Mouse (Mus musculus): Measurements from ENCODE around the gene Stmnd1.

DNA sequence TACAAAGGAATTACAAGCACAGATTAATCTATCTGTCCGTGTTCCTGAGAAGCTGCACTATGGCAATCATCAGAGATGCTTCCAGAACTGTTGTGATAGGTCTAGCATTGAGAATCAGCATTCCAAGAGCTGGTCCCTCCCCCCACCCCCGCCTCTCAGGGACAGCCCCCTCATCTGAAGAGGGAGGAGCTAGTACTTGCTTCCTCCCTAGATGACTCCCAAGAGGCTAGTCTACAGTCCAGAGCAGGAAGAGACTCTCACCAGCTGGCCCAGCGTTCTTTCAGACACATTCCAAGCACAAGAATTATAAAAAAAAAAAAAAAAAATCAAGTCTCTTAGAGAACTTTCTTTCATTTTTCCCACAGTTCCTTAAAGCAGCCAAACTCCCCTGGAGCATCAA is 5.2 kb upstream of the Stmnd1 start:
- no peak for TF ChIP-seq CTCF (IDR thresholded peaks at IDR 0.05; ENCODE audit: control insufficient read depth, insufficient read depth, insufficient replicate concordance, low read depth, low read length)
- TF ChIP-seq POLR2A (IDR thresholded peaks at IDR 0.05; ENCODE audit: control insufficient read depth, low read depth, low read length): no peak
